Mouse (Mus musculus): ENCODE data around the gene Six1. TPM values are rescaled to one million over a fixed set of nuclear protein-coding genes. Genes with fewer than 3 reads are reported as not detected.

The Six1 gene
- polyA plus RNA-seq, 1 experiment: 0.10 TPM

DNA sequence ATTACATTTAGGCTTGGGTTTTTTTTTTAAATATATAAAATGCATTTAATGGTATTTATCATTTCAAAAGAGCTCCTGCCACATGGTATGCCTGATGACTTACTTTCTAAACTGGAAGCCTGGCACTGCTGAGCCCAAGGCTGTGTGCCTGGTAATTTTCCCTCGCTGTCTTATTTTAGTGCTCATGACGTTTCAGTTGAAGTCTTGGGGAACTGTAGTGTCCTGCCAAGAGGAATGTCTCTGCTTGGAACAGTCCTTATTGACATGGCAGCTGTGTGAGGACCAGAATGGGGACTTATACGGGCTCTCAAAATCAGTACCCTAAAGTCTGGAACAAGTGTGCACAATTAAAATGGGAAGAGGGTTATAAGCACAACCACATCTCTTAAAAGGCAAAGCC, 5.2 kb downstream of the Six1 start:
- DNase-seq: no peak
- 3% methylated on average over 3 of the region's 3 CpGs for WGBS
- Histone ChIP-seq H3K27ac (ENCODE audit: insufficient read depth, low read length) (no peak overlapping the region), H3K4me1 (ENCODE audit: control insufficient read depth, insufficient read depth, low read length) (no peaks in the 10 kb centered on the region), H3K4me3 (replicated peaks; ENCODE audit: insufficient read depth, low read depth, low read length) (no peak overlapping the region), H3K27me3 (ENCODE audit: control insufficient read depth, insufficient read depth, low read length) (peaks cover 27% of the 10 kb centered on the region; the same call in 1 of the 2 replicates)
- no peak for TF ChIP-seq CTCF (IDR thresholded peaks at IDR 0.05; ENCODE audit: borderline replicate concordance, insufficient read depth, low read depth, low read length)

DNA sequence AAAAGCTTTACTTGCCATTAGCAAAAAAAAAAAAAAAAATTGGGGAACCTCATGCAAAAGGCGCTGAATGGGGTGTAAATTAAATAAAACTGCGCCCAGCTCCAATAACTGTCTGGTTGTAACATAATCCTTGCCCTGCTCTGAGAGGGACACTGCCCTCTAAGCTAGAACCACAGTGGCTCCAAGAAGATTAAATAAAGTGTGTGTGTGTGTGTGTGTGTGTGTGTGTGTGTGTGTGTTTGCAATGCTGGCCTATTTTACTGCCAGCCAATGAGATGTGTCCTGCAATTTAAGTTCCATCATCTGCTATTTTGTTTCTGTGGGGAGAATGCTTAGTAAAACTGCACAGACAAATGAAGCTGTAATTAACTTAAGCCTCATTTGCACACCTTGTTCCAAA, 6.1 kb downstream of the Six1 start:
- no peak for DNase-seq
- Histone ChIP-seq H3K4me1 (ENCODE audit: control insufficient read depth, insufficient read depth, low read length) (no peaks in the 10 kb centered on the region), H3K27ac (ENCODE audit: insufficient read depth, low read length) (no peak overlapping the region), H3K27me3 (ENCODE audit: control insufficient read depth, insufficient read depth, low read length) (peaks cover 26% of the 10 kb centered on the region; the same call in 1 of the 2 replicates), H3K4me3 (replicated peaks; ENCODE audit: insufficient read depth, low read depth, low read length) (no peak overlapping the region)
- WGBS: 11% methylated on average over 2 of the region's 2 CpGs
- TF ChIP-seq POLR2A (IDR thresholded peaks at IDR 0.05; ENCODE audit: borderline replicate concordance, insufficient read depth, low read length): no peak
- TF ChIP-seq CTCF (IDR thresholded peaks at IDR 0.05; ENCODE audit: borderline replicate concordance, insufficient read depth, low read depth, low read length): no peak

DNA sequence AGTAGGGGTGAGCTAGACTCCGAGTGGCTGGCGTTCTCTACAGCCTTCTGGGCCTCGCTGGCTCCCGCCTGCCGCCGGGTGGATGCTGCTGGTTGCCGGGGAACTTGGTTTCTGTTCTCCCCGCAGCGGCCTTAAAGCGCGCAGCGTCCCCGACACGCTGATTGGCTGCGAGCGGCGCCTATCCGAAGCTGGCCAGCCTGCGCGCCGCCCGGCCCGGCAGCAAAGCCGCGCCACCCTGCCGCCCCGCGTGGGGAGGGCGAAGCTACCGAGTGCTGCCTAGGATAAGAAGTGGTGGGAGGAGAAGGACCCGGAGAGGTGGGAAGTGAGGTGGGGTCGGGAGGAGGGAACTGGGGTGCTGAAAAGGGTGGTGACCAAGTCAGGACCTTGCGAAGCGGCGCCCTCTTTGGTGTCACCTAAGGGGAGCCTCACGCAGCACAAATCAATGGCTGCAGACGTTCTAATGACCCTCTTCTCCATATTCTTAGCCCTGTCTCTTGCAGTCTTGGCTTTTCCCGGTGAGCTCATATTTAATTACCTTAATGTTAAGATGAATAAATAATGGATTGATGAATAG, 7.0 kb downstream of the Six1 start:
- peaks cover 22% of the 10 kb centered on the region; the same call in 1 of the 2 replicates for H3K27me3 ChIP-seq (ENCODE audit: control insufficient read depth, insufficient read depth, low read length)
- no peak for TF ChIP-seq CTCF (IDR thresholded peaks at IDR 0.05; ENCODE audit: borderline replicate concordance, insufficient read depth, low read depth, low read length)
- TF ChIP-seq POLR2A (IDR thresholded peaks at IDR 0.05; ENCODE audit: borderline replicate concordance, insufficient read depth, low read length): no peak

DNA sequence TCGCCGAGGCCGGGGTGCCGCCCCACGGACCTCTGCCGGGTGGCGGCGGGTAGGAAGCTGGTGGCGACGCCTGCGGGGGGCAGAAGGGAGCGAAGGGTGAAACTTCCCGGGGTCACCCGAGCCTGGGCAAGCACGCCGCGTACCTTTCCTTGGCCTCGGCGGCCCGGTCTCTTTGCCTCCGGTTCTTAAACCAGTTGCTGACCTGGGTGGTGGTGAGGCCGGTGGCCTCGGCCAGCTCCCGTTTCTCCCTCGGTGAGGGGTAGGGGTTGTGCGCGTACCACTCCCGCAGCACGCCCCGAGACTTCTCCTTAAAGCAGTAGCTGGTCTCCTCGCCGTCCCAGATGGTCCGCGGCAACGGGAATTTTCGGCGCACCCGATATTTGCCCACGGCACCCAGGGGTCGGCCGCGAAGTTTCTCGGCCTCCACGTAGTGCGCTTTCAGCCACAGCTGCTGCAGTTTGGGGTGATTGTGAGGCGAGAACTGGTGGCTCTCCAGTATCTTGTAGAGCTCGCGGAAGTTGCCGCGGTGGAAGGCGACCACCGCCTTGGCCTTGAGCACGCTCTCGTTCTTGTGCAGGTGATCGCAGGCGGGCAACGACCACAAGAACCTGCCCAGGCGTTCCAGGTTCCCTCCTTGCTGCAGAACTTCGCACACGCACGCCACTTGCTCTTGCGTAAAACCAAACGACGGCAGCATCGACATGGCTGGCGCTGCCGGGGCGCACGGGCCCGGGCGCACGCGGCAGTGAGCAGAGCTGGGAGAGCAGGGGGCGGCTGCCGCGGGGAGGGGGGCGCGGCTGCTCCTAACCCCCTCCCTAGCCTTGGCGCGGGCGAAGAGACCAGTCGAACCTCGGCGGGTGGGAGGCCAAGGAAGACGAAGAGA, 7.7 kb downstream of the Six1 start:
- H3K4me1 ChIP-seq (ENCODE audit: control insufficient read depth, insufficient read depth, low read length): no peaks in the 10 kb centered on the region
- no peak overlapping the region for H3K27ac ChIP-seq (ENCODE audit: insufficient read depth, low read length)
- peak in 1 of 2 experiments; percentile 23 for DNase-seq
- H3K4me3 ChIP-seq (replicated peaks; ENCODE audit: insufficient read depth, low read depth, low read length): no peak overlapping the region
- H3K27me3 ChIP-seq (ENCODE audit: control insufficient read depth, insufficient read depth, low read length): peaks cover 25% of the 10 kb centered on the region; the same call in 1 of the 2 replicates
- 2% methylated on average over 84 of the region's 85 CpGs for WGBS
- no peak for TF ChIP-seq POLR2A (IDR thresholded peaks at IDR 0.05; ENCODE audit: borderline replicate concordance, insufficient read depth, low read length)
- TF ChIP-seq CTCF (IDR thresholded peaks at IDR 0.05; ENCODE audit: borderline replicate concordance, insufficient read depth, low read depth, low read length): no peak

More for the DNA sequence above, 7.0 kb downstream of the Six1 start:
- no peak overlapping the region for H3K4me3 ChIP-seq (replicated peaks; ENCODE audit: insufficient read depth, low read depth, low read length)
- DNase-seq: peak in 1 of 2 experiments; percentile 19
- no peaks in the 10 kb centered on the region for H3K4me1 ChIP-seq (ENCODE audit: control insufficient read depth, insufficient read depth, low read length)
- WGBS: under 1% methylated on average over 38 of the region's 38 CpGs
- no peak overlapping the region for H3K27ac ChIP-seq (ENCODE audit: insufficient read depth, low read length)

DNA sequence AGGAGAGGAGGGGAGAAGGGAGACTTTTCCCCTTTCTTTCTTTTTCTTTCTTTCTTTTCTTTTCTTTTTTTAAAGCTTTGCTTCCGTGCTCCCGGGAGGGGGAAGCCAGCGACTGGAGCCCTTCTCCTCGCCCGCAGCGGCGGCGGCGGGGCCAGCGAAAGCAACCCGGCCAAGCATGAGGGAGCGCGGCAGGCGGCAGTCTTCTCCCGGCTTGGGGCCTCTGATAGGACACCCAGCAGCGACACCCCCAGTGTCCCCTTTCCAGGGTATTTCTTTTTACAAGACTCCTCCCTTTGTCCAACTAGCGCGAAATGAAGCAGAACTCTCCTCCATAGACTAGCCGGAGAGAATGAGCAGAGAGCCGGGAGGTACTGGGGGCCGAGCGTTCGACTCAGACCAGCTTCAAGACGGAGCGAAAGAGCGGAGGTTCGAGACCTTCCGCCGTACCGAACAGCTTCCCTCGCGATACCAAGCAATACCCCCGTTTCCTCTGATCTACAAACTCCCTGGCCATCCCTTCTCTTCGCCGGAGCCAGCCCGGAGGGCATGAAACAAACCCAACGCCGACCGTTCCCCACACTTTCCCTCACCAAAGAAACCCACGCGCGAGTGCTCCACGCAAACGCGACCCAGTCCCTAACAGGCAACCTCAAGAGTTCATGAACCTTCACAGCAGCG, 8.5 kb downstream of the Six1 start:
- Histone ChIP-seq H3K27me3 (ENCODE audit: control insufficient read depth, insufficient read depth, low read length) (peaks cover 28% of the 10 kb centered on the region; the same call in 1 of the 2 replicates), H3K4me1 (ENCODE audit: control insufficient read depth, insufficient read depth, low read length) (no peaks in the 10 kb centered on the region), H3K27ac (ENCODE audit: insufficient read depth, low read length) (no peak overlapping the region), H3K4me3 (replicated peaks; ENCODE audit: insufficient read depth, low read depth, low read length) (no peak overlapping the region)
- TF ChIP-seq CTCF (IDR thresholded peaks at IDR 0.05; ENCODE audit: borderline replicate concordance, insufficient read depth, low read depth, low read length) (no peak), POLR2A (IDR thresholded peaks at IDR 0.05; ENCODE audit: borderline replicate concordance, insufficient read depth, low read length) (no peak)
- peak in 1 of 2 experiments; percentile 36 for DNase-seq
- WGBS: 1% methylated on average over 46 of the region's 46 CpGs

DNA sequence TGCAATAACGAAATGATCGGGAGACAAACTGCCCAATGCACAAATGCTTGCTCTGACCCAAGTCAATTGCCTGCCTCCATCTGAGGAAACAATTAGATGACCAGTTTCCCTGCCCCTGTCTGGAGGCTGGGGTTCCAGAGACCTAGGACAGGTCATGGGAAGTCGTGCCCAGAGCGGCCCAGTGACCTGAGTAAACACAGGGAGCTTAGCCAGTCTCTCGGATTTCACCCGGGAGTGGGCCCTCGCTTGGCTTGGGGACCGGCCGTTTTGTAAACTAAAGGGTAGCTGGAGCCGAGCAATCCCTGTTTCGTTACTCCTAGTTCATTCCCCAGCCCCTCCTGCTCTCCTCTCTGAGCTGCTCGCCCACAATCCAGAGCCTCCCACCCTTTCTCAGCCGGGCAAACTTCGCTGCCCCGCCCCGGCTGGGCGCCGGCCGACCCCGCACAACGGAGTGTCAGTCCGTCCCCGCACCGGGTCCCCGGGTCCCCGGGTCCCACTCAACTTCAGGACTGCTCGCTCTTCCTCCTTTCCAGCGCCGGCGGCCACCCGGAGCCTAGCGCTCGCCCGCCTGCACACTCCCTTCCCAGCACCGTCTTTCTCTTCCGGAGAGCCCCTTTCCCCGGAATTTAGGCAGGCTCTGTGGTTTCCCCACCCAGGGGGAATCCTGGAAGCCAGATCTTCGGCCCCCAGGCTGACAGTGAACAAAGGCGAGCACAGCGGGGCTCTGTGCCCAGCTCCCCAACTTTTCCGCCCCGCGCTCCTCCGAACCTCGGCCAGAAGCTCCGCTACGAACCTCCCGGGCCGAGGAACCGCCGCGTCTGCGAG, 9.3 kb downstream of the Six1 start:
- 3% methylated on average over 53 of the region's 53 CpGs for WGBS
- H3K27ac ChIP-seq (ENCODE audit: insufficient read depth, low read length): no peak overlapping the region
- peak in 1 of 2 experiments; percentile 47 for DNase-seq

More for the DNA sequence above, 9.3 kb downstream of the Six1 start:
- H3K27me3 ChIP-seq (ENCODE audit: control insufficient read depth, insufficient read depth, low read length): peaks cover 26% of the 10 kb centered on the region; the same call in 1 of the 2 replicates
- no peak overlapping the region for H3K4me3 ChIP-seq (replicated peaks; ENCODE audit: insufficient read depth, low read depth, low read length)
- TF ChIP-seq POLR2A (IDR thresholded peaks at IDR 0.05; ENCODE audit: borderline replicate concordance, insufficient read depth, low read length): no peak
- TF ChIP-seq CTCF (IDR thresholded peaks at IDR 0.05; ENCODE audit: borderline replicate concordance, insufficient read depth, low read depth, low read length): no peak
- no peaks in the 10 kb centered on the region for H3K4me1 ChIP-seq (ENCODE audit: control insufficient read depth, insufficient read depth, low read length)

All from cerebellum, adult 2 months (tissue).